8 mouse cellular contexts compared by ENCODE assay signal in genomic region chr11:17952791-17953190, GRCm38 (mm10). TPM values are rescaled to one million over a fixed set of nuclear protein-coding genes. Genes with fewer than 3 reads are reported as not detected.
DNase-seq lines count a peak whose midpoint lies in the region; ATAC-seq and TF ChIP-seq lines count a peak whose summit lies in the region.

No protein-coding gene starts in this region.

- 1% methylated on average over 3 of the region's 3 CpGs for WGBS in liver, adult 2 months
- WGBS in intestine, embryonic 16.5 days: 1% methylated on average over 3 of the region's 3 CpGs
- WGBS in neural tube, embryonic 15.5 days: 2% methylated on average over 3 of the region's 3 CpGs

- H3K79me2 ChIP-seq in liver, adult 2 months (ENCODE audit: control insufficient read depth, insufficient read depth, low read length): no peaks in the 10 kb centered on the region

- no peak for DNase-seq in liver, adult 2 months (ENCODE audit: extremely low read depth, low read depth, low spot score)
- DNase-seq in liver: no peak
- peak; percentile 42 for DNase-seq in embryo, embryonic 10.5 days (ENCODE audit: low spot score)
- DNase-seq in testis, postnatal 14 days (ENCODE audit: low spot score): no peak
- DNase-seq in right cerebral cortex, adult 18-20 months: no peak
- no peak for DNase-seq in cerebellum, adult 9-11 months

- H3K9me3 ChIP-seq in intestine, embryonic 16.5 days (ENCODE audit: control insufficient read depth, low read length): no peaks in the 10 kb centered on the region
- no peaks in the 10 kb centered on the region for H3K9me3 ChIP-seq in neural tube, embryonic 15.5 days (replicated peaks)

- peak overlapping the region; percentile 58; the same call in 1 of the 2 replicates for H3K27ac ChIP-seq in liver, adult 2 months (replicated peaks; ENCODE audit: insufficient read depth, low read depth, low read length)
- H3K27ac ChIP-seq in intestine, embryonic 16.5 days (ENCODE audit: low read length): 0 out of 2 replicates have a peak overlapping the region, but pooled peaks have one; percentile 96
- peak overlapping the region; percentile 93 for H3K27ac ChIP-seq in neural tube, embryonic 15.5 days (replicated peaks)

- peak overlapping the region; percentile 56 for H3K4me2 ChIP-seq in intestine, embryonic 16.5 days (ENCODE audit: low read depth, low read length)
- H3K4me2 ChIP-seq in neural tube, embryonic 15.5 days: peak overlapping the region; percentile 65

- peak overlapping the region; percentile 96 for H3K4me3 ChIP-seq in liver, adult 2 months (ENCODE audit: insufficient read depth, low read depth, low read length)
- peak overlapping the region; percentile 97 for H3K4me3 ChIP-seq in intestine, embryonic 16.5 days (ENCODE audit: low read length)
- peak overlapping the region; percentile 87 for H3K4me3 ChIP-seq in neural tube, embryonic 15.5 days (replicated peaks)

- no peak overlapping the region for H3K9ac ChIP-seq in liver, adult 2 months (ENCODE audit: low read depth, low read length)
- peak overlapping the region; percentile 96 for H3K9ac ChIP-seq in intestine, embryonic 16.5 days (ENCODE audit: low read depth, low read length)
- H3K9ac ChIP-seq in neural tube, embryonic 15.5 days (replicated peaks): peak overlapping the region; percentile 74

- H3K27me3 ChIP-seq in liver, adult 2 months (ENCODE audit: control insufficient read depth, insufficient read depth, low read length): no peaks in the 10 kb centered on the region
- no peaks in the 10 kb centered on the region for H3K27me3 ChIP-seq in intestine, embryonic 16.5 days (replicated peaks; ENCODE audit: control insufficient read depth, insufficient read depth, low read length)
- H3K27me3 ChIP-seq in neural tube, embryonic 15.5 days (replicated peaks): no peaks in the 10 kb centered on the region

- H3K4me1 ChIP-seq in liver, adult 2 months (ENCODE audit: control insufficient read depth, insufficient read depth, low read length): no peaks in the 10 kb centered on the region; the same call in 1 of the 2 replicates
- no peaks in the 10 kb centered on the region for H3K4me1 ChIP-seq in intestine, embryonic 16.5 days (ENCODE audit: control insufficient read depth, insufficient read depth, low read length)
- H3K4me1 ChIP-seq in neural tube, embryonic 15.5 days: peaks cover 20% of the 10 kb centered on the region

- ATAC-seq in intestine, embryonic 16.5 days: no peak
- no peak for ATAC-seq in neural tube, embryonic 15.5 days (ENCODE audit: low FRiP score)

- H3K36me3 ChIP-seq in liver, adult 2 months (ENCODE audit: control insufficient read depth, insufficient read depth, low read length): peaks cover 4% of the 10 kb centered on the region
- H3K36me3 ChIP-seq in intestine, embryonic 16.5 days (ENCODE audit: control insufficient read depth, insufficient read depth, low read length): peaks cover 11% of the 10 kb centered on the region
- H3K36me3 ChIP-seq in neural tube, embryonic 15.5 days: peaks cover 7% of the 10 kb centered on the region; the same call in 1 of the 2 replicates

- TF ChIP-seq POLR2A in liver, adult 2 months (IDR thresholded peaks at IDR 0.05; ENCODE audit: extremely low read depth, insufficient read depth, low read length): no peak

- no peak for TF ChIP-seq CTCF in liver, adult 2 months (IDR thresholded peaks at IDR 0.05; ENCODE audit: low read depth, low read length)

RNA-seq across cellular contexts. Expression of gene Etaa1, which starts 0.9 kb away (rescaled TPM):
- total RNA-seq in liver, adult 2 months (2014; rRNA removed): 3.6 and 4.2 TPM in 2 replicates
- 0.38 and 0.50 TPM in 2 replicates for polyA plus RNA-seq in liver, adult 2 months (2012; rRNA removed)
- polyA plus RNA-seq in intestine, embryonic 16.5 days (2015; fragmentation: Nextera tagmentation; extraction: Ambion mirVana): 7.0 and 7.4 TPM in 2 replicates
- 7.4 and 8.3 TPM in 2 replicates for polyA plus RNA-seq in neural tube, embryonic 15.5 days (2015; fragmentation: Nextera tagmentation; extraction: Ambion mirVana)
